Mouse (Mus musculus) ES-E14 (cell line): ENCODE results near the gene Tbc1d9. TPM values are rescaled to one million over a fixed set of nuclear protein-coding genes. Genes with fewer than 3 reads are reported as not detected.

Source experiments
- DNase-seq: peaks from one replicate; pipeline ENCODE4 v3.0.0-alpha.2; 2013; ENCODE audit warnings: low read depth, low spot score
- H3K27ac ChIP-seq: 2 replicates; pipeline ENCODE4 v1.5.1; 2012; ENCODE audit warnings: low read depth, mild to moderate bottlenecking, low read length, moderate library complexity, mixed read lengths; ENCODE audit not compliant: poor library complexity, insufficient read depth, severe bottlenecking
- H3K36me3 ChIP-seq: 2 replicates; pipeline ENCODE4 v1.6.1; 2012; ENCODE audit warnings: mild to moderate bottlenecking, low read length, moderate library complexity, mixed read lengths; ENCODE audit not compliant: control insufficient read depth, poor library complexity, insufficient read depth, severe bottlenecking
- H3K4me1 ChIP-seq, 2 experiments: fragments of 150-350 bp in 1 of 2; sonication (generic) in 1 of 2; 2 replicates each; pipeline ENCODE4 v1.6.1; 2012; ENCODE audit warnings: low read length in 2 of 2, mild to moderate bottlenecking in 1 of 2, mixed read lengths in 1 of 2; ENCODE audit not compliant: control insufficient read depth in 2 of 2, insufficient read depth in 2 of 2, poor library complexity in 1 of 2
- H3K4me3 ChIP-seq, 2 experiments: fragments of 150-350 bp in 1 of 2; sonication (generic) in 1 of 2; 2 replicates each; pipeline ENCODE4 v1.5.1; 2012; ENCODE audit warnings: low read length in 2 of 2, low read depth in 1 of 2, mild to moderate bottlenecking in 1 of 2, mixed read lengths in 1 of 2; ENCODE audit not compliant: insufficient read depth in 1 of 2, poor library complexity in 1 of 2, severe bottlenecking in 1 of 2
- H3K9ac ChIP-seq: 2 replicates; pipeline ENCODE4 v1.6.1; 2012; ENCODE audit warnings: low read depth, mild to moderate bottlenecking, low read length, mixed read lengths; ENCODE audit not compliant: poor library complexity, insufficient read depth, severe bottlenecking
- H3K9me3 ChIP-seq: fragments of 150-350 bp; sonication (generic); 2 replicates; pipeline ENCODE4 v1.6.1; 2012; ENCODE audit warnings: low read depth, mild to moderate bottlenecking, low read length; ENCODE audit not compliant: control insufficient read depth, insufficient read depth
- CHD2 ChIP-seq: IDR thresholded peaks from 2 replicates; pipeline ENCODE4 v1.6.1; 2014; ENCODE audit warnings: mild to moderate bottlenecking, low read depth, low read length, inconsistent platforms
- HCFC1 ChIP-seq: IDR thresholded peaks from 2 replicates; pipeline ENCODE4 v1.6.1; 2012; ENCODE audit warnings: low read length, inconsistent platforms, borderline replicate concordance; ENCODE audit not compliant: insufficient read depth
- MAFK ChIP-seq: IDR thresholded peaks from 2 replicates; pipeline ENCODE4 v1.6.1; 2014; ENCODE audit warnings: mild to moderate bottlenecking, low read depth, low read length, inconsistent platforms; ENCODE audit not compliant: insufficient read depth
- ZC3H11A ChIP-seq: IDR thresholded peaks from 2 replicates; pipeline ENCODE4 v1.6.1; 2012; ENCODE audit warnings: low read depth, mild to moderate bottlenecking, inconsistent platforms, low read length, borderline replicate concordance
- ZNF384 ChIP-seq: IDR thresholded peaks from 2 replicates; pipeline ENCODE4 v1.6.1; 2012; ENCODE audit warnings: low read depth, low read length, inconsistent platforms
- in situ Hi-C, 2 experiments: fragments of 600-800 bp; cut with MboI; formaldehyde crosslinking; loops; one replicate each; pipeline ENCODE4 v1.15.1; 2025; ENCODE audit warnings: low sequenced_read_pairs in 2 of 2, inconsistent platforms in 1 of 2; ENCODE audit not compliant: unreplicated experiment in 2 of 2
- total RNA-seq: library from RNA; depleted of rRNA; stranded (reverse); fragments of 300-350 nt; gene quantifications from 2 replicates; pipeline ENCODE4 v1.2.3, GENCODE M21; 2012; rRNA removed

Tbc1d9 gene
- total RNA-seq, 1 experiment, result 7.1 TPM

DNA sequence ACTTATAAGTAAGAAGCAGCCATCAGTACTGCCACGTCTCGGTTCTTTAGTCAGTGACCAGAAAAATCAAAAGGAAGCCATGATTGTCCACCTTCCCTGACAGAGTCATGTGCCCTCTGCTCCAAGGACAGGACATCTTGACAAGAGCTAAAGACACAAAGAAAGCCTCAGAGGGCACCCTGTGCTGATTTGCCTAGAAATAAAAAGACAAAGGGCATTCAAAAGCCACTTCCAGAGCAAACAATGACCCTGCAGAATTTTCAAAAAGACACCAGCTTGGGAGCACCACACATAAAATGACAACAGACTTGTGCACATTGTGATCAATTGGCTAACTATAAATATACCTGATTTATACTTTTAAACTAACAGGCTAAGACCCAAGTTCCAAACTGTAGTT is 150.5 kb downstream of the Tbc1d9 start:
- H3K4me1 ChIP-seq, result peaks cover 9 to 10% of the 10 kb centered on the region in 2 experiments; a peak in 3 of 4 replicates
- TF ChIP-seq CHD2 (no peak), ZNF384 (no peak), ZC3H11A (no peak), HCFC1 (no peak), MAFK (peak; percentile 63)
- H3K27ac ChIP-seq, result peak overlapping the region; percentile 40; the same call in 1 of the 2 replicates
- no peak overlapping the region for H3K9ac ChIP-seq
- no peak for DNase-seq
- in situ Hi-C loops, result no loop called here
- no peaks in the 10 kb centered on the region for H3K9me3 ChIP-seq
- H3K4me3 ChIP-seq, result no peak overlapping the region
- H3K36me3 ChIP-seq, result peaks cover 5% of the 10 kb centered on the region; the same call in 1 of the 2 replicates

DNA sequence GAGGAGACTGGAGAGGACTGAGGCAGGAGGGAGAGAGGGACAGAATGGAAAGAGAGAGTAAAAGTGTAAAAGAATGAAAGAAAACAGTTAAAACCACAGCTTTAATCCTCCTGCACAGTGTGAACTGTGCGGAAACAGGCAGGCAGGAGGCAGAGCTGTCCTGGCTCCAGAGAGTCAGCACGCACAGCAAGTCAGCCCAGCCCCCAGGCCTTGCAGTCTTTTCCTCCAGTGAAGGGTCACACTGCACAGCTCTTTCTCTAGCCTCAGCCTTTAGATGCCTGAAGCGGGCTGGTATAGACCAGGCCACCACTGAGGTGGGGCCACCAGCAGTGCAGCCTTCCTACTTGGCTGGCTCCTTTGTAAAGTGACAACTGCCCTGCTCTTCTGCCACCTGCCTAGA is 155.4 kb downstream of the Tbc1d9 start:
- in situ Hi-C loops, result no loop called here
- no peak for DNase-seq
- Histone ChIP-seq H3K4me3 (no peak overlapping the region), H3K9ac (no peak overlapping the region), H3K36me3 (peaks cover 5% of the 10 kb centered on the region; the same call in 1 of the 2 replicates), H3K9me3 (no peaks in the 10 kb centered on the region), H3K4me1 (peaks cover 7% of the 10 kb centered on the region in 2 experiments; a peak in 3 of 4 replicates), H3K27ac (no peak overlapping the region)
- no peak for TF ChIP-seq ZC3H11A
- TF ChIP-seq MAFK, result no peak
- TF ChIP-seq CHD2, result no peak
- TF ChIP-seq HCFC1, result no peak
- no peak for TF ChIP-seq ZNF384

GRCm38 (mm10) chr8:83322374-83322773 is 157.2 kb downstream of the Tbc1d9 start:
- Histone ChIP-seq H3K27ac (no peak overlapping the region), H3K4me3 (no peak overlapping the region), H3K4me1 (peaks cover 2 to 4% of the 10 kb centered on the region in 2 experiments; a peak in 1 of 4 replicates), H3K36me3 (peaks cover 5% of the 10 kb centered on the region; the same call in 1 of the 2 replicates), H3K9ac (no peak overlapping the region), H3K9me3 (no peaks in the 10 kb centered on the region)
- in situ Hi-C loops, result no loop called here
- TF ChIP-seq CHD2 (no peak), ZC3H11A (no peak), MAFK (no peak), HCFC1 (no peak), ZNF384 (no peak)
- no peak for DNase-seq

Other genes with a start within 250 kb of the Tbc1d9 start
- gene Gm10645, start 818 bp downstream of the Tbc1d9 start, total RNA-seq, result 0.58 and 1.0 TPM in 2 replicates
- 0.13 and 0.16 TPM in 2 replicates for gene Ucp1, start 125.0 kb downstream of the Tbc1d9 start, total RNA-seq
- gene Elmod2, start 167.1 kb downstream of the Tbc1d9 start, total RNA-seq, result 8.9 and 10.7 TPM in 2 replicates
- 0.31 and 0.32 TPM in 2 replicates for gene Mgat4d, start 183.1 kb downstream of the Tbc1d9 start, total RNA-seq
- 13.0 and 19.2 TPM in 2 replicates for gene Clgn, start 224.5 kb downstream of the Tbc1d9 start, total RNA-seq